Mouse (Mus musculus) E14TG2a.4 (cell line): ENCODE measurements around the gene Ccdc191.

Experiments
- H3K27me3 ChIP-seq: 2 replicates; pipeline ENCODE4 v1.6.1; 2014; ENCODE audit warnings: low read length, control low read depth; ENCODE audit not compliant: insufficient read depth
- H3K36me3 ChIP-seq: 2 replicates; pipeline ENCODE4 v1.6.1; 2014; ENCODE audit warnings: low read length, control low read depth; ENCODE audit not compliant: insufficient read depth
- H3K4me1 ChIP-seq: replicated peaks from 2 replicates; pipeline ENCODE4 v1.6.1; 2014; ENCODE audit warnings: low read depth, low read length, control low read depth
- H3K4me3 ChIP-seq: replicated peaks from 2 replicates; pipeline ENCODE4 v1.5.1; 2014; ENCODE audit warnings: mild to moderate bottlenecking, low read length
- H3K9me3 ChIP-seq: 2 replicates; pipeline ENCODE4 v1.6.1; 2014; ENCODE audit warnings: low read length, control low read depth
- CTCF ChIP-seq: conservative IDR thresholded peaks from 2 replicates; pipeline ENCODE4 v1.5.1; 2014; ENCODE audit warnings: low read length
- NANOG ChIP-seq: IDR thresholded peaks from 2 replicates; pipeline ENCODE4 v1.6.1; 2014; ENCODE audit warnings: borderline replicate concordance, low read length, mixed read lengths
- POU5F1 ChIP-seq: IDR thresholded peaks from 2 replicates; pipeline ENCODE4 v1.6.1; 2014; ENCODE audit warnings: low read length, borderline replicate concordance

Gene Ccdc191

GRCm38 (mm10) chr16:43922630-43923029 lies 33.0 kb downstream of the Ccdc191 start:
- peaks cover 20% of the 10 kb centered on the region for H3K4me1 ChIP-seq
- no peaks in the 10 kb centered on the region for H3K27me3 ChIP-seq
- no peaks in the 10 kb centered on the region for H3K9me3 ChIP-seq
- H3K4me3 ChIP-seq: no peak overlapping the region
- peaks cover 9% of the 10 kb centered on the region; the same call in 1 of the 2 replicates for H3K36me3 ChIP-seq
- TF ChIP-seq NANOG: no peak
- no peak for TF ChIP-seq CTCF
- no peak for TF ChIP-seq POU5F1

- peaks cover 20% of the 10 kb centered on the region for H3K4me1 ChIP-seq
- H3K27me3 ChIP-seq: no peaks in the 10 kb centered on the region
- H3K9me3 ChIP-seq: no peaks in the 10 kb centered on the region
- peaks cover 5% of the 10 kb centered on the region; the same call in 1 of the 2 replicates for H3K36me3 ChIP-seq
- no peak for TF ChIP-seq CTCF
- no peak for TF ChIP-seq NANOG
- TF ChIP-seq POU5F1: no peak
- no peak overlapping the region for H3K4me3 ChIP-seq
These were observed 35.5 kb downstream of the Ccdc191 start for GRCm38 (mm10) chr16:43925001-43925558.

GRCm38 (mm10) chr16:43925846-43926245 lies 36.2 kb downstream of the Ccdc191 start:
- Histone ChIP-seq H3K27me3 (no peaks in the 10 kb centered on the region), H3K36me3 (peaks cover 5% of the 10 kb centered on the region; the same call in 1 of the 2 replicates), H3K9me3 (no peaks in the 10 kb centered on the region), H3K4me1 (peaks cover 20% of the 10 kb centered on the region), H3K4me3 (no peak overlapping the region)
- no peak for TF ChIP-seq CTCF
- TF ChIP-seq NANOG: no peak
- no peak for TF ChIP-seq POU5F1

GRCm38 (mm10) chr16:43926341-43926859 lies 36.8 kb downstream of the Ccdc191 start, which contains the start of gene Qtrt2:
Qtrt2 (minus strand) TSS chr16:43926809.
- no peaks in the 10 kb centered on the region for H3K27me3 ChIP-seq
- no peaks in the 10 kb centered on the region for H3K9me3 ChIP-seq
- peak; percentile 95 for TF ChIP-seq NANOG
- TF ChIP-seq POU5F1: no peak
- no peak for TF ChIP-seq CTCF

GRCm38 (mm10) chr16:43930577-43930976 lies 41.0 kb downstream of the Ccdc191 start:
- Histone ChIP-seq H3K4me3 (no peak overlapping the region), H3K27me3 (no peaks in the 10 kb centered on the region), H3K9me3 (no peaks in the 10 kb centered on the region), H3K4me1 (peaks cover 22% of the 10 kb centered on the region), H3K36me3 (peaks cover 7% of the 10 kb centered on the region)
- TF ChIP-seq CTCF (no peak), POU5F1 (no peak), NANOG (no peak)

More at GRCm38 (mm10) chr16:43926341-43926859, 36.8 kb downstream of the Ccdc191 start, which contains the start of gene Qtrt2:
- Histone ChIP-seq H3K4me1 (peaks cover 20% of the 10 kb centered on the region), H3K4me3 (no peak within 1 kb of the TSS), H3K36me3 (peaks cover 10% of the 10 kb centered on the region)

GRCm38 (mm10) chr16:43931502-43931901 lies 41.9 kb downstream of the Ccdc191 start:
- Histone ChIP-seq H3K36me3 (peaks cover 7% of the 10 kb centered on the region), H3K27me3 (no peaks in the 10 kb centered on the region), H3K4me3 (no peak overlapping the region), H3K4me1 (peaks cover 14% of the 10 kb centered on the region), H3K9me3 (no peaks in the 10 kb centered on the region)
- TF ChIP-seq POU5F1 (no peak), NANOG (no peak), CTCF (no peak)

- H3K9me3 ChIP-seq: no peaks in the 10 kb centered on the region
- no peaks in the 10 kb centered on the region for H3K27me3 ChIP-seq
- H3K36me3 ChIP-seq: peaks cover 7% of the 10 kb centered on the region
- H3K4me1 ChIP-seq: peaks cover 6% of the 10 kb centered on the region; the same call in 1 of the 2 replicates
- TF ChIP-seq NANOG (no peak), CTCF (no peak), POU5F1 (no peak)
- no peak overlapping the region for H3K4me3 ChIP-seq
These were observed 42.7 kb downstream of the Ccdc191 start for GRCm38 (mm10) chr16:43932319-43932718.

GRCm38 (mm10) chr16:43933041-43933440 lies 43.4 kb downstream of the Ccdc191 start:
- peaks cover 7% of the 10 kb centered on the region for H3K36me3 ChIP-seq
- no peaks in the 10 kb centered on the region for H3K27me3 ChIP-seq
- no peak overlapping the region for H3K4me3 ChIP-seq
- H3K9me3 ChIP-seq: no peaks in the 10 kb centered on the region
- H3K4me1 ChIP-seq: 0 out of 2 replicates have a peak, but pooled peaks cover 3% of the 10 kb centered on the region
- TF ChIP-seq POU5F1: no peak
- no peak for TF ChIP-seq CTCF
- no peak for TF ChIP-seq NANOG

GRCm38 (mm10) chr16:43934856-43935255 lies 45.3 kb downstream of the Ccdc191 start:
- Histone ChIP-seq H3K36me3 (peaks cover 13% of the 10 kb centered on the region), H3K9me3 (no peaks in the 10 kb centered on the region), H3K4me1 (0 out of 2 replicates have a peak, but pooled peaks cover 3% of the 10 kb centered on the region), H3K4me3 (no peak overlapping the region), H3K27me3 (no peaks in the 10 kb centered on the region)
- no peak for TF ChIP-seq NANOG
- TF ChIP-seq POU5F1: no peak
- TF ChIP-seq CTCF: no peak
